Comparison of ENCODE assay signal across 25 mouse cellular contexts in genomic region chr2:125851237-125851636, GRCm38 (mm10). TPM values are rescaled to one million over a fixed set of nuclear protein-coding genes. Genes with fewer than 3 reads are reported as not detected.
A peak's percentile ranks its signal among the peaks of the same experiment; 100 is the strongest.
DNase-seq lines count a peak whose midpoint lies in the region; ATAC-seq lines count a peak whose summit lies in the region.
"Had no signal": no experiment of that assay in that cellular context is flagged by ENCODE, and none has a peak within 500 bp of the region (broad histone marks: within the 10 kb centered on the region; RNA-seq: fewer than 3 reads in every experiment).

No protein-coding gene starts in this region.

- DNase-seq in heart, postnatal 10 days: no peak
- DNase-seq in MEL-GATA-1-ER (ENCODE audit: extremely low read depth, low read depth) (peak; percentile 43), liver (peak; percentile 43)
- no peak for DNase-seq in gastrocnemius, postnatal 36 days
- no peak for DNase-seq in ovary, adult 18-20 months (ENCODE audit: low spot score)
- DNase-seq in kidney, adult 11 months: no peak
- DNase-seq: adrenal gland, postnatal 14 days; cerebellum, adult 11 months; cerebellum, postnatal 10 days; heart, postnatal 4 days; kidney, adult 9 months; kidney, postnatal 14 days; lung, adult 2 months; lung, postnatal 14 days; right cerebral cortex, postnatal 4 days had no signal

- peaks cover 36% of the 10 kb centered on the region for H3K36me3 ChIP-seq in heart, embryonic 14.5 days (ENCODE audit: control insufficient read depth, insufficient read depth, low read length)
- peaks cover 12% of the 10 kb centered on the region for H3K36me3 ChIP-seq in liver, embryonic 16.5 days (ENCODE audit: control insufficient read depth, insufficient read depth)

- intact Hi-C loops in heart, postnatal 10 days (cut with DNase I): no loop called here
- intact Hi-C loops in gastrocnemius, postnatal 36 days (cut with DNase I): no loop called here

- 52% methylated on average over 2 of the region's 2 CpGs for WGBS in heart, embryonic 14.5 days
- 28% methylated on average over 2 of the region's 2 CpGs for WGBS in liver, embryonic 16.5 days (ENCODE audit: insufficient replicate concordance)

- peaks cover 0 to 2% of the 10 kb centered on the region in 2 experiments; a peak in 1 of 4 replicates for H3K4me1 ChIP-seq in heart, embryonic 14.5 days (ENCODE audit: control insufficient read depth in 2 of 2, insufficient read depth in 2 of 2, low read length in 2 of 2)
- peaks cover 14% of the 10 kb centered on the region for H3K4me1 ChIP-seq in liver, embryonic 16.5 days (ENCODE audit: control insufficient read depth, low read depth, low read length)
- H3K4me1 ChIP-seq: forebrain, embryonic 12.5 days; limb, embryonic 12.5 days had no signal

- H3K4me3 ChIP-seq in heart, embryonic 14.5 days (ENCODE audit: control insufficient read depth in 1 of 2, insufficient read depth in 1 of 2, low read depth in 1 of 2, low read length in 2 of 2): no peak overlapping the region
- H3K4me3 ChIP-seq in liver, embryonic 16.5 days (ENCODE audit: low read depth, low read length): no peak overlapping the region
- H3K4me3 ChIP-seq: forebrain, embryonic 12.5 days; heart, embryonic 13.5 days; limb, embryonic 12.5 days; midbrain, embryonic 15.5 days; myocyte; neural tube, embryonic 13.5 days had no signal

- H3K9me3 ChIP-seq in heart, embryonic 14.5 days (ENCODE audit: control insufficient read depth, low read length): no peaks in the 10 kb centered on the region
- H3K9me3 ChIP-seq in liver, embryonic 16.5 days (replicated peaks; ENCODE audit: control insufficient read depth, low read length): no peaks in the 10 kb centered on the region
- H3K9me3 ChIP-seq: forebrain, embryonic 12.5 days; heart, embryonic 13.5 days; limb, embryonic 12.5 days; midbrain, embryonic 15.5 days; neural tube, embryonic 13.5 days had no signal

- ATAC-seq in heart, embryonic 14.5 days (ENCODE audit: insufficient number of reproducible peaks, insufficient read depth, low FRiP score, low read depth): no peak
- peak; percentile 91 for ATAC-seq in liver, embryonic 16.5 days (ENCODE audit: low read depth)
- ATAC-seq: activated CD4-positive, CD25-positive, alpha-beta regulatory T cell, adult 4 months; midbrain, embryonic 15.5 days had no signal

- H3K27me3 ChIP-seq in heart, embryonic 14.5 days (ENCODE audit: control insufficient read depth, insufficient read depth, low read length): no peaks in the 10 kb centered on the region
- no peaks in the 10 kb centered on the region for H3K27me3 ChIP-seq in liver, embryonic 16.5 days (ENCODE audit: control insufficient read depth, insufficient read depth, low read depth, low read length)
- H3K27me3 ChIP-seq: forebrain, embryonic 12.5 days; heart, embryonic 13.5 days; limb, embryonic 12.5 days; midbrain, embryonic 15.5 days; neural tube, embryonic 13.5 days had no signal

- H3K4me2 ChIP-seq in heart, embryonic 14.5 days (ENCODE audit: low read length): no peak overlapping the region
- H3K4me2 ChIP-seq in liver, embryonic 16.5 days (ENCODE audit: low read depth, low read length): peak overlapping the region; percentile 11; the same call in 1 of the 2 replicates
- H3K4me2 ChIP-seq: forebrain, embryonic 12.5 days; heart, embryonic 13.5 days; hindbrain, embryonic 14.5 days; limb, embryonic 12.5 days; midbrain, embryonic 15.5 days; neural tube, embryonic 13.5 days had no signal

- no peak overlapping the region for H3K27ac ChIP-seq in heart, embryonic 14.5 days (replicated peaks in 1 of 2; ENCODE audit: control insufficient read depth in 1 of 2, insufficient read depth in 1 of 2, low read depth in 2 of 2, low read length in 2 of 2)
- H3K27ac ChIP-seq in liver, embryonic 16.5 days (ENCODE audit: low read length): peak overlapping the region; percentile 55; the same call in 1 of the 2 replicates
- H3K27ac ChIP-seq: forebrain, embryonic 12.5 days; heart, embryonic 13.5 days; hindbrain, embryonic 14.5 days; limb, embryonic 12.5 days; midbrain, embryonic 15.5 days; neural tube, embryonic 13.5 days had no signal

- 0 out of 2 replicates have a peak overlapping the region, but pooled peaks have one; percentile 21 for H3K9ac ChIP-seq in heart, embryonic 14.5 days (ENCODE audit: low read length)
- H3K9ac ChIP-seq in liver, embryonic 16.5 days (ENCODE audit: low read depth, low read length): no peak overlapping the region
- H3K9ac ChIP-seq: forebrain, embryonic 12.5 days; heart, embryonic 13.5 days; hindbrain, embryonic 14.5 days; limb, embryonic 12.5 days; midbrain, embryonic 15.5 days; neural tube, embryonic 13.5 days had no signal

RNA-seq across cellular contexts. Expression of gene Galk2, which starts 7.7 kb away (rescaled TPM):
- polyA plus RNA-seq in heart, embryonic 14.5 days (2014; fragmentation: Nextera tagmentation; extraction: Ambion mirVana): 31.9 and 34.0 TPM in 2 replicates
- total RNA-seq in heart, postnatal 10 days (2021): 10 to 100 TPM; 17.5 to 19.2 TPM
- 8.4 and 9.4 TPM in 2 replicates for polyA plus RNA-seq in liver, embryonic 16.5 days (2015; fragmentation: Nextera tagmentation; extraction: Ambion mirVana)
- 1 to 10 TPM; 3.3 to 4.0 TPM for total RNA-seq in gastrocnemius, postnatal 36 days (2021)

RNA-seq across cellular contexts. Expression of gene Cops2, which starts 7.7 kb away (rescaled TPM):
- 66.9 and 71.0 TPM in 2 replicates for polyA plus RNA-seq in heart, embryonic 14.5 days (2014; fragmentation: Nextera tagmentation; extraction: Ambion mirVana)
- total RNA-seq in heart, postnatal 10 days (2021): 10 to 100 TPM; 82.8 to 85.5 TPM
- 35.6 and 40.1 TPM in 2 replicates for polyA plus RNA-seq in liver, embryonic 16.5 days (2015; fragmentation: Nextera tagmentation; extraction: Ambion mirVana)
- total RNA-seq in gastrocnemius, postnatal 36 days (2021): 10 to 100 TPM; 91.5 to 97.9 TPM

Comparison
In these comparisons a context has a peak if more than half of its experiments do, and no peak if none do; other contexts are left out.
1. DNase-seq: peak in MEL-GATA-1-ER (single experiment) and liver (single experiment); none in heart, postnatal 10 days (0 of 2), gastrocnemius, postnatal 36 days (0 of 2), ovary, adult 18-20 months (single experiment) and kidney, adult 11 months (single experiment).